Mouse (Mus musculus): ENCODE measurements around the gene Ace.

Gene Ace

GRCm38 (mm10) chr11:105946694-105947154 lies 21.0 kb upstream of the Ace start:
- DNase-seq (ENCODE audit: low spot score): no peak

- DNase-seq (ENCODE audit: low spot score): no peak
Measured at GRCm38 (mm10) chr11:105948255-105948654, 19.5 kb upstream of the Ace start.

- no peak for DNase-seq (ENCODE audit: low spot score)
Measured at GRCm38 (mm10) chr11:105950519-105950918, 17.2 kb upstream of the Ace start.

- DNase-seq (ENCODE audit: low spot score): no peak
Measured at GRCm38 (mm10) chr11:105951601-105952044, 16.1 kb upstream of the Ace start.

- no peak for DNase-seq (ENCODE audit: low spot score)
Measured at GRCm38 (mm10) chr11:105952111-105952510, 15.6 kb upstream of the Ace start.

- no peak for DNase-seq (ENCODE audit: low spot score)
Measured at GRCm38 (mm10) chr11:105952911-105953386, 14.8 kb upstream of the Ace start, which contains the start of gene Cyb561. Cyb561 (minus strand) TSS chr11:105953336.

GRCm38 (mm10) chr11:105953402-105953801 lies 14.3 kb upstream of the Ace start:
- peak; percentile 50 for DNase-seq (ENCODE audit: low spot score)

GRCm38 (mm10) chr11:105955815-105956430 lies 11.8 kb upstream of the Ace start:
- no peak for DNase-seq (ENCODE audit: low spot score)

- no peak for DNase-seq (ENCODE audit: low spot score)
Measured at GRCm38 (mm10) chr11:105957501-105957900, 10.2 kb upstream of the Ace start.

- DNase-seq (ENCODE audit: low spot score): no peak
Measured at GRCm38 (mm10) chr11:105958566-105958965, 9.2 kb upstream of the Ace start.

GRCm38 (mm10) chr11:105959355-105959754 lies 8.4 kb upstream of the Ace start:
- no peak for DNase-seq (ENCODE audit: low spot score)

GRCm38 (mm10) chr11:105964691-105965090 lies 3.1 kb upstream of the Ace start:
- DNase-seq (ENCODE audit: low spot score): no peak

GRCm38 (mm10) chr11:105966288-105966687 lies 1.5 kb upstream of the Ace start:
- DNase-seq (ENCODE audit: low spot score): no peak

- DNase-seq (ENCODE audit: low spot score): no peak
Measured at GRCm38 (mm10) chr11:105968948-105969347, 1.2 kb downstream of the Ace start.

- DNase-seq (ENCODE audit: low spot score): peak; percentile 61
Measured at GRCm38 (mm10) chr11:105969516-105969915, 1.8 kb downstream of the Ace start.

- no peak for DNase-seq (ENCODE audit: low spot score)
Measured at GRCm38 (mm10) chr11:105974593-105974992, 6.8 kb downstream of the Ace start.

GRCm38 (mm10) chr11:105975050-105975449 lies 7.3 kb downstream of the Ace start:
- no peak for DNase-seq (ENCODE audit: low spot score)

GRCm38 (mm10) chr11:105975636-105976035 lies 7.9 kb downstream of the Ace start:
- no peak for DNase-seq (ENCODE audit: low spot score)

GRCm38 (mm10) chr11:105978232-105978631 lies 10.5 kb downstream of the Ace start:
- DNase-seq (ENCODE audit: low spot score): no peak

GRCm38 (mm10) chr11:105978634-105979033 lies 10.9 kb downstream of the Ace start:
- no peak for DNase-seq (ENCODE audit: low spot score)

- no peak for DNase-seq (ENCODE audit: low spot score)
Measured at GRCm38 (mm10) chr11:105984452-105984851, 16.7 kb downstream of the Ace start.

- DNase-seq (ENCODE audit: low spot score): no peak
Measured at GRCm38 (mm10) chr11:105987446-105987845, 19.7 kb downstream of the Ace start.

GRCm38 (mm10) chr11:105989446-105989845 lies 21.7 kb downstream of the Ace start:
- no peak for DNase-seq (ENCODE audit: low spot score)

- no peak for DNase-seq (ENCODE audit: low spot score)
Measured at GRCm38 (mm10) chr11:105990231-105990630, 22.5 kb downstream of the Ace start.
